Mouse (Mus musculus) embryonic facial prominence, embryonic 10.5 days (tissue): ENCODE measurements at regions not wholly inside any gene's neighbourhood (a gene's known extent, or its start where the extent isn't known, plus 50 kb on each side); places are given as distances from the start of the nearest gene placed in this dataset.

ENCODE experiments used
- DNase-seq: peaks from one replicate; pipeline ENCODE4 v3.0.0-alpha.2; 2017; ENCODE audit warnings: low spot score
- H3K27ac ChIP-seq: fragments of 300-500 bp; sonication (generic); replicated peaks from 2 replicates; pipeline ENCODE4 v1.5.1; 2016; ENCODE audit warnings: mild to moderate bottlenecking
- H3K27me3 ChIP-seq: fragments of 300-500 bp; sonication (generic); replicated peaks from 2 replicates; pipeline ENCODE4 v1.6.1; 2016; ENCODE audit warnings: low read depth, mild to moderate bottlenecking; ENCODE audit not compliant: poor library complexity, severe bottlenecking
- H3K36me3 ChIP-seq: fragments of 300-500 bp; sonication (generic); replicated peaks from 2 replicates; pipeline ENCODE4 v1.6.1; 2016; ENCODE audit warnings: mild to moderate bottlenecking, moderate library complexity
- H3K4me1 ChIP-seq: fragments of 300-500 bp; sonication (generic); 2 replicates; pipeline ENCODE4 v1.6.1; 2016
- H3K4me3 ChIP-seq: fragments of 300-500 bp; sonication (generic); 2 replicates; pipeline ENCODE4 v1.5.1; 2016; ENCODE audit warnings: mild to moderate bottlenecking, moderate library complexity
- H3K9me3 ChIP-seq: fragments of 300-500 bp; sonication (generic); 2 replicates; pipeline ENCODE4 v1.6.1; 2016; ENCODE audit warnings: mild to moderate bottlenecking
- WGBS: fragments of 180-500 bp; shearing (Covaris S2); methylation state at CpG from one replicate; pipeline ENCODE4 v1.1.7; 2016; 5-methylcytosine and 5-hydroxymethylcytosine counted together

DNA sequence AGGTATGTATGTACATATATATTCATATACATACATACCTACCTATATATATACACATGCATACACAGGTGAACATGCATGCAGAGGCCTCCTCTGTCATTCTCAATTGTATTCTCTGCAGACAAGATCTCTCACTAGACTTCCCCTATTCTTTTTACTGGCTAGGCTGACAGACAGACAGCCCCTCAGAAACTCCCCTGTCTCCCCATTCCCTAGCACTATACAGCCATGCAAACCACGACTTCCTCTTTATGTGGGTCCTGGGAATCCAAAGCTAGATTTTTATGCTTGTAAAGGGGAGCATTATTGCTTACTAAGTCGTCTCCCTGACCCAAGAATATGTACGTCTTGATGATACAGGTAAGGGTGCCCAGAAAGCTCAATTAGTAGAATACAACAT, 86.9 kb downstream of the Fam124b start:
- no peaks in the 10 kb centered on the region for H3K4me1 ChIP-seq
- WGBS: 68% methylated on average over 3 of the region's 3 CpGs

DNA sequence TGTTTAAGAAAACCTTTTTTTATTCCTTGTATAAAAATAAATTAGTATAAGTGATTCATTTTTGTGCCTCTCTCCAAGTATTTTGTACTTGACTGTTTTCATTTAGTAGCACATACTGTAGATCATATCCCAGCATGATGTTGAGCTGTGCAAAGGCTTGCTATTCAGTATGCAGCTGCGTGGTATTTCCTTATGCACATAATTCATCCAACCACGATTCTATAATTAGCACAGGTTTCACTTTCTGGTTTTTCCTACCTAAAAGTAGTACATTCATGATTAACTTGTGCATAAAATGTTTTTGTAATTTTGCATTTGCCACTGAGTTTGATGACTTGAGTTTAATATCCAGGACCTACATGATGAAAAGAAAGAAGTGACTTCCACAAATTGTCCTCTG, 94.3 kb downstream of the Fam124b start:
- 91% methylated on average over 2 of the region's 2 CpGs for WGBS
- H3K4me1 ChIP-seq: no peaks in the 10 kb centered on the region

More for the DNA sequence above, 86.9 kb downstream of the Fam124b start:
- Histone ChIP-seq H3K9me3 (no peaks in the 10 kb centered on the region), H3K4me3 (no peak overlapping the region), H3K27me3 (no peaks in the 10 kb centered on the region), H3K27ac (no peak overlapping the region), H3K36me3 (no peaks in the 10 kb centered on the region)
- no peak for DNase-seq

DNA sequence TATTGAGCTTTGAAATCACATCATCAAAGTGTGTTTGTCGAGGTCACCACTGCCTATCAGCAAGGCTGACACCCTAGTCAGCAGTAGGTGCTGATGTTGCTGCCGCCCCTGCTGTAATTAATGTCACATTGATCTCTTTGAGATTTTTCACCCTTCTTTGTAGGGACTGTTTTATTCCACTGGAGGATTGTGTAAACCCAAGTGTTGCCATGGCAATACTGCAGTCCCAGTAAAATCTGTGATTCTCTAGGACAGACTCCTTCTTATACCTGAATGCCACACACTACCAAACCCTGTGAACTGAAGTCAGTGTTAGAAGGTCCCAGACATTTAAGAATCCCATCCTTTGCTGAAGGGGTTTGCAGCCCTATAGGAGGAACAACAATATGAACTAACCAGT, 102.4 kb downstream of the Fam124b start:
- Histone ChIP-seq H3K36me3 (no peaks in the 10 kb centered on the region), H3K27ac (no peak overlapping the region), H3K27me3 (no peaks in the 10 kb centered on the region), H3K4me1 (no peaks in the 10 kb centered on the region), H3K9me3 (no peaks in the 10 kb centered on the region), H3K4me3 (no peak overlapping the region)
- 77% methylated on average over 2 of the region's 2 CpGs for WGBS
- no peak for DNase-seq

More for the DNA sequence above, 94.3 kb downstream of the Fam124b start:
- Histone ChIP-seq H3K36me3 (no peaks in the 10 kb centered on the region), H3K27ac (no peak overlapping the region), H3K4me3 (no peak overlapping the region), H3K9me3 (no peaks in the 10 kb centered on the region), H3K27me3 (no peaks in the 10 kb centered on the region)
- DNase-seq: no peak

DNA sequence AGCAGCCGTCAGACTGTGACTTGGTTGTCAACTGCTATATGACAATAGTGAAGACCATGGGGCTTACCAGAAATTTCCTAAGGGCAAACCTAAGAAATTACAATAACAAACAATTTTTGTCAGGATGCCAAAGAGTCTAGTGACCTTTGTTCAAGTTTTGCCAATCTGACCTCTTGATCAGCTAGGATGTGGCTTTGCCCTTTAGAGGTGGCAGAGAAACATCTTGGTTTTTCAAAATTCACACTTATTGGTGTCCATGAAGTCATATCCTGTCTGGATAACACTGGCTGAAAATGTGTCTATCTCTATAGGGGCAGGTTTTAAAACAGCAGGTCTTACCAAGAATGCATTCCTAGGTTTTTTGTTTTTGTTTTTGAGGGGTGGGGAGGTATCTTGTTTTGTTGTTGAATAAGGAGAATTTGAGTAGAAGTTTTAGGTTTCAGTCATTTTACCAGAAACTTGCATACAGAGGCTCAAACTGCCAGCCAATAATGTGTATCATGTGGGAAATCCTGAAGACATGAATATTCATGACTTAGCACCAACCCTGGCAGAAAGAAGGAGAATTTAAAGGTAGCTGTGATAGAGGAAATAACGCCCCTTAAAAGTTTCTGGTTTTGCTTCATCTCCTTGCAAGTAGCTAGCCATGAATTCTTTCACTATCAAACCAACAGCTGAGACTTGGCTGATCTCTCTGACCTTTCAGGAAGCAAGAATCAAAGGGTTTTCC, 110.4 kb downstream of the Fam124b start:
- Histone ChIP-seq H3K27ac (no peak overlapping the region), H3K36me3 (no peaks in the 10 kb centered on the region), H3K9me3 (no peaks in the 10 kb centered on the region), H3K4me1 (no peaks in the 10 kb centered on the region), H3K4me3 (no peak overlapping the region), H3K27me3 (no peaks in the 10 kb centered on the region)
- 77% methylated on average over 2 of the region's 2 CpGs for WGBS
- no peak for DNase-seq

DNA sequence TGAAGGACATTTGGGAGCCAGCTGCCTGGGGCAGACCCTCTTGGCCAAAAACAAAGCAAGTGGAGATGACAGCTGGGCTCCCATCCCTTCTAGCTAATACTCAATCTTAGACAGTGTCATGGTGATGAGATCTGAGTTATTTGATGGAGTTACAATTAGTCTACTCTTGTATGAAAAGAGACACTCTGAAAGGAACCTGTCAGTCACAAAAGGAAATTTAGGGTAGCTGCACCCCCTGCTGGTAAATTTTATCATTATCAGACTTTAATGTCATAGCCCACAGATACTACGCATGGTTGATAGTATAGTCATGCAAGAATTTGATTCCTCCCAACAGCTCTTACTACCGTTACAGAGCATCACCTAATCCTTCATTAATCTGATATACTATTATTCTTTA, 112.0 kb downstream of the Fam124b start:
- DNase-seq: no peak
- H3K36me3 ChIP-seq: no peaks in the 10 kb centered on the region
- H3K27ac ChIP-seq: no peak overlapping the region
- no peak overlapping the region for H3K4me3 ChIP-seq
- WGBS: 76% methylated on average over 2 of the region's 2 CpGs
- no peaks in the 10 kb centered on the region for H3K9me3 ChIP-seq
- H3K4me1 ChIP-seq: no peaks in the 10 kb centered on the region
- H3K27me3 ChIP-seq: no peaks in the 10 kb centered on the region

DNA sequence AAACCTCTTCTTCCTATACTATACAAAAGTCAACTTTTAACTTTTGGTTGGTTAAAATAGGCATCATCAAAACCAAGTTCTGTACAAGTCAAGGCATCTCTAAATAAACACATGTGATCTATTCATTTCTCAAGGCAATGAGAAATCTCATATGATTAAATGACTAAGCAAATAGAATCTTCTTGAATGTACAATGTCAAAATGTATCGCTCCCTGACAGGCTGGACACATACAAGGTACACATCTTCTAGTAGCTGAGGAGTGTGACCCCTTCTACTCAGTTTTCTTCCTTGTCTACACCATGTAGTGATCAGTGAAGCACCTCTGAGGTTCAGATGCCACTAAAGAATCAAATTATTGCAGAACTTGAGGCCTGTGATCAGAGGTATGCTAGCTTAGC, 120.0 kb downstream of the Fam124b start:
- Histone ChIP-seq H3K36me3 (no peaks in the 10 kb centered on the region), H3K27me3 (no peaks in the 10 kb centered on the region), H3K27ac (no peak overlapping the region), H3K9me3 (no peaks in the 10 kb centered on the region), H3K4me3 (no peak overlapping the region), H3K4me1 (no peaks in the 10 kb centered on the region)
- no peak for DNase-seq
- WGBS: 93% methylated on average over 1 of the region's 1 CpGs

DNA sequence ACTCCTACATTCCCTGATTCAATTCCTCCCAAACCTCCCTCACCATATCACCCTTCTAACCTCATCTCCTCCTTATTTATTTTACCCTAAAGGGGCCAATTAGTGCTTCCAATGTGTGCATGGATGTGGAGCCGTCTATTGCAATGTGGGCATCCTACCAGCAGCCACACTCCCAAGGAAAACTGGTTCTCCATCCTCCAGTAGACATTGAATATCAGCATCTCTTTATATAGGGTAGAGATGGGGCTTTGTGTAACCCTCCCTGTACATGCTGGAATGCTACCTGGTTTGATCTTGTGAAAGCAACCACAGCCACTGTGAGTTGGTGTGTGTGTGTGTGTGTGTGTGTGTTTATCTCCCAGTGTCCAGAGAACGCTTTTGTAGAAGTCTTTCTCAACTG, 126.5 kb downstream of the Fam124b start:
- no peak overlapping the region for H3K27ac ChIP-seq
- peaks cover 3% of the 10 kb centered on the region; the same call in 1 of the 2 replicates for H3K4me1 ChIP-seq
- H3K4me3 ChIP-seq: no peak overlapping the region
- H3K9me3 ChIP-seq: no peaks in the 10 kb centered on the region
- no peak for DNase-seq
- H3K36me3 ChIP-seq: no peaks in the 10 kb centered on the region
- no peaks in the 10 kb centered on the region for H3K27me3 ChIP-seq
- 76% methylated on average over 2 of the region's 2 CpGs for WGBS

DNA sequence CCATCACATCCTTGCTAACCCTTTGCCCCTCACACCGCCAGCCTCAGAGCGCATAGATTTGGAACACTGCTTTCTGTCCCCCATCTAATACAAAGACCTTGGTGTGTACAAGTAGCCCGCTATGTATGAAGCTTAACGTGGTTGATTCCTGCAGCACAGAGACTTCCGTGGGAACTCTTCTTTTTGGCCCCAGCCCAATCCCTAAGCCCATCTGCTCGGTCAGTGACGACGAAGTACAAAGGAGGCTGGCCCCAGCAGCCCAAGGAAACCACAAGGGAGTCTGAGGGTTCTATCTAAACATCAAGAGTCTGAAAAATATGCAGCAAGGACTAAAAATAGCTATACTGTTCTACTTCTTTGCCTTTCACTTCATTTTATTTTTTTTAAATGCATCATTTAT, 126.9 kb downstream of the Fam124b start:
- Histone ChIP-seq H3K36me3 (no peaks in the 10 kb centered on the region), H3K27me3 (no peaks in the 10 kb centered on the region), H3K9me3 (no peaks in the 10 kb centered on the region), H3K27ac (no peak overlapping the region), H3K4me3 (no peak overlapping the region), H3K4me1 (peaks cover 3% of the 10 kb centered on the region; the same call in 1 of the 2 replicates)
- no peak for DNase-seq
- WGBS: 74% methylated on average over 8 of the region's 8 CpGs

DNA sequence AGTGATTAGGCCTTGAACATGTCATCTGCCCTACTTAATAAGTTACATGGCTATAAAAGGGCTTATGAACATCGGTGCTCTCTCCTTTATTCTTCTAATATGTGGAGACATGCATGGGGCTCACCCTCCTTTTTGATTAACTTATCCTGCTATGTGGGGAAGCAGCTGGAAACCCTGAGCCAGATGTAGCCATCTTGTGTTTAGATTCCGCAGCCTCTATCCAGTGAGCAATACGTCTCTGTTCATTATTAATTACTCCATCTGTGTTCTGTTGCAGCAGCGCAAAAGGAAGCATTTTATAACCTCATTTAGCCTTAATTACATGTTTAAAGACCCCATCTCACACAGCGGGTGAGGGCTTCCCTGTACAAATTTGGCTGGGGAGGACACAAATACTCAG, 129.6 kb downstream of the Fam124b start:
- no peak for DNase-seq
- Histone ChIP-seq H3K36me3 (no peaks in the 10 kb centered on the region), H3K27ac (no peak overlapping the region), H3K27me3 (no peaks in the 10 kb centered on the region), H3K4me1 (peaks cover 3% of the 10 kb centered on the region; the same call in 1 of the 2 replicates), H3K9me3 (no peaks in the 10 kb centered on the region), H3K4me3 (no peak overlapping the region)
- 81% methylated on average over 5 of the region's 5 CpGs for WGBS

DNA sequence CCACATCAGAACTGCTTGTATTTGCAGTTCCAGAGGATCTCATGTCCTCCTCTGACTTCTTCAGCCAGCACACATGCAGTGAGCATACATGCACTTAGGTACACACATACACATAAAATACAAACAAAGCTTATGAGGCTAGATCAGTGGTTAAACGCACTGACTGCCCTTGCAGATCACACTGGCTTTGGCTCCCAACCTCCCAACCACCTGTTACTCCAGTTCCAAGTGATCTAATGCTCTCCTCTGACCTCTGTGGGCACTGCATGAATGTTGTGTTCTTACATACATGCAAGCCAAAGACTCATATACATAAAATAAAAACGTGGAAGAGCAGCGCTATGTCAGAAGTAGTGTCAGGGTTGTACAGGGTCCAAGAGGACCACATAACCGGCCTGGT, 141.9 kb downstream of the Fam124b start:
- 88% methylated on average over 4 of the region's 4 CpGs for WGBS

DNA sequence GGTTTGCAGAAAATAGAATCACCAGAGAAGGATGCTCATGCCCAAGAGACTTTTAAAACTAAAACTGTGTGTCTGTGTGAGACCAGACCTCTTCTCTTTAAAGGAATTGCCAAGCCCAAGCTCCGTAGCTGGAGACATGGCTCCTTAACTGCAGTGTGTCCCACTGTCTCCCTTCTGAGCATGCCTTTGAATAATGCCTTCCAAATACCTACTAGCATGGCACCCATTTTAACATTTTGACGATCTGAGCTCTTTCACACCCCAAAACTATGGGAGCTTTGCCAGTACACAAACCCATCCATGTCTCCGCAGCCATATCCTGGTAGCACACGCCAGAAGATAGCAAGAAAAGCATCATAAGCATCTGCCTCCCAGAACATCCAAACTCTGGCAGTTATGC, 143.9 kb downstream of the Fam124b start:
- Histone ChIP-seq H3K4me3 (no peak overlapping the region), H3K9me3 (no peaks in the 10 kb centered on the region), H3K36me3 (no peaks in the 10 kb centered on the region), H3K27me3 (no peaks in the 10 kb centered on the region), H3K27ac (no peak overlapping the region), H3K4me1 (no peaks in the 10 kb centered on the region)
- no peak for DNase-seq
- 93% methylated on average over 4 of the region's 4 CpGs for WGBS

More for the DNA sequence above, 141.9 kb downstream of the Fam124b start:
- DNase-seq: no peak
- no peaks in the 10 kb centered on the region for H3K27me3 ChIP-seq
- H3K27ac ChIP-seq: no peak overlapping the region
- no peaks in the 10 kb centered on the region for H3K4me1 ChIP-seq
- no peaks in the 10 kb centered on the region for H3K36me3 ChIP-seq
- no peaks in the 10 kb centered on the region for H3K9me3 ChIP-seq
- H3K4me3 ChIP-seq: no peak overlapping the region

DNA sequence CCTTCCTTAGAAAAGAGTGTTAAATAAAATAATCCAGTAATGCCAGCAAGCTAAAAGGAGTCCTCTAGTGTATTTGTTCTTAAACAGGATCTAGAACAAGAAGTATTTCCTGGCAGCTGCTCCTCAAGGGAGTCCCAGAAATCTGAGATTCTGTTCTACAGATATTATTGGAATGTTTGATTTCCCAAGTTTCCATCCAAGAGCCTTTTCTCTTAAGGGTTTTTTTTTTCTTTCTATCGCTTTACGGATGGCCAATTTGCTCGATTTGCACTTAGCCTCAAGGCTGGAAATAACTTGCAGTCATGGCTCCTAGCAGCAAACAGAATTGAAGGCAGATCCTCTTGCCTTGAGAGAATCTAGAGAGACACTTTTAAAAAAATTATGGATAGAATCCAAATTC, 144.3 kb downstream of the Fam124b start:
- H3K4me1 ChIP-seq: no peaks in the 10 kb centered on the region
- H3K27me3 ChIP-seq: no peaks in the 10 kb centered on the region
- no peaks in the 10 kb centered on the region for H3K9me3 ChIP-seq
- H3K36me3 ChIP-seq: no peaks in the 10 kb centered on the region
- no peak overlapping the region for H3K27ac ChIP-seq
- no peak for DNase-seq
- WGBS: 87% methylated on average over 3 of the region's 3 CpGs
- no peak overlapping the region for H3K4me3 ChIP-seq

DNA sequence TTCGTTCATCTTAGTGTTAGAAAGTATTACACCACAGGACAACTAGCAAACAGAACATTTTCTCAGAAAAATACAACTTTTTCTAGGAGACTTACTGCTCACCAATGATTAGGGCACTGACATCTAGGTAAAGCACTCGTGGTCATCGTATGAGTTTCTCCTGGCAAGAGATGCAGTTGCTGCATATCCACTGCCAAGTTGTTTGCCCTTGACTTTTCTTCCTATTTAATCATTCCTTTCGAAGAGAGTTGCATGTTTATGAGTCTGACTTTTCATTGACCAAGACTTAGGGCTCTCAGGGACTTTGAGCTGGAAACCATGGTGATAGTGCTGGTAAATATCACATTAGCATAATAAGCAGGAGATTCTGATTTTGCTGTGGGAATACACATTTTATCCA, 149.1 kb downstream of the Fam124b start:
- H3K27me3 ChIP-seq: no peaks in the 10 kb centered on the region
- H3K36me3 ChIP-seq: no peaks in the 10 kb centered on the region
- 91% methylated on average over 4 of the region's 4 CpGs for WGBS
- DNase-seq: no peak
- no peak overlapping the region for H3K4me3 ChIP-seq
- H3K4me1 ChIP-seq: no peaks in the 10 kb centered on the region
- no peak overlapping the region for H3K27ac ChIP-seq
- no peaks in the 10 kb centered on the region for H3K9me3 ChIP-seq
